Mouse (Mus musculus): ENCODE results near the gene Eps15. TPM values are rescaled to one million over a fixed set of nuclear protein-coding genes. Genes with fewer than 3 reads are reported as not detected.

Gene Eps15
- polyA plus RNA-seq, 1 experiment from 2014 or later, result 77.5 TPM

DNA sequence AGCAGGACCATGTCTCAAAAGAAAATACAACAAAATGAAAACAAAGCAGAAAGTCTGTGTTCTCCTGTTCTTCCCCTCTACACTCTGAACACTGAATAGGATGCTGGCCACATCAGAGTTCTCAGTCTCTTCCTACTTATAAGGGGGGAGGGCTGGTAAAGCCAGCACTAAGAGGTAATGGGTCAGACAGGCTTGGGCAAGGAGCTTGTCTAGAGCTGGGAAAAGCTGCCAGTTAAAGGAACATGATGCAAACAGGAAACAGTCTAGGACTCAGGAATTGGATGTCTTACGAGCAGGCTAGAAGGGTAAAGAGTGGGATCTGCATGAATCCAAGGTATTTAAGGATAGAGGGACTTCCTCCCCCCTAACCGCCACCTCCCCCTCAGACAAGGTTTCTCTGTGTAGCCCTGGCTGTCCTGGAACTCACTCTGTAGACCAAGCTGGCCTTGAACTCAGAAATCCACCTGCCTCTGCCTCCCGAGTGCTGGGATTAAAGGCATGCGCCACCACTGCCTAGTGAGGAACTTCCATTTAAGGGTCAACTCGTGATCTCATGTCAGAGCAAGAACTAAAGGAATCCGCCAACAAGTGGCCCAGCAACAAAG lies 35.0 kb upstream of the Eps15 start:
- WGBS, result 84% methylated on average over 6 of the region's 6 CpGs
- H3K9ac ChIP-seq (replicated peaks; ENCODE audit: low read length), result no peak overlapping the region
- no peak overlapping the region for H3K4me2 ChIP-seq (ENCODE audit: low read length)
- ATAC-seq (ENCODE audit: low FRiP score, low TSS enrichment) (no peak), DNase-seq (no peak)
- no peaks in the 10 kb centered on the region for H3K4me1 ChIP-seq (ENCODE audit: control insufficient read depth, insufficient read depth, low read length)
- no peak overlapping the region for H3K4me3 ChIP-seq (replicated peaks; ENCODE audit: low read depth, low read length)
- H3K27me3 ChIP-seq (ENCODE audit: control insufficient read depth, insufficient read depth, low read length), result no peaks in the 10 kb centered on the region
- H3K36me3 ChIP-seq (ENCODE audit: control insufficient read depth, insufficient read depth, low read length), result no peaks in the 10 kb centered on the region
- no peaks in the 10 kb centered on the region for H3K9me3 ChIP-seq (ENCODE audit: control insufficient read depth, low read length)
- no peak overlapping the region for H3K27ac ChIP-seq (replicated peaks; ENCODE audit: low read depth, low read length)

DNA sequence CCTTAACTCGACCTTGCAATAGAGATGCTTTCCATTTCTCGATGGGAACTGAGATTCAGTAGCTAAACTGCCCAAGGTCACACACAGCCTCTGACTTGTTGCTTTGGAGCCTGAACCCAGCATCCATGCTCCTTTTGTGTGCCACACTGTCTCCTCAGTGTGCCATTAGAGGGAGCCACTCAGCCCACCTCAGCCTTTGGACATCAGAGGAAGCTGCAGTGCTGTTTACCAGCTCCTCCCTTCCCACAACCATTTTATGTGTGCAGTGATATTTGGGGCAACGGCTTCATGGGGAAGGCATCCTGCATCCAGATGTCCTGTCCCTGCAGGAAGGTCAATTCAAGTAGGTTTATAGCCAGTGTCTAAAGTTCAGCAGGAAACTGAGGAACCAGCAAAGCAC lies 28.5 kb upstream of the Eps15 start:
- H3K4me2 ChIP-seq (ENCODE audit: low read length), result no peak overlapping the region
- H3K27ac ChIP-seq (replicated peaks; ENCODE audit: low read depth, low read length), result no peak overlapping the region
- no peaks in the 10 kb centered on the region for H3K36me3 ChIP-seq (ENCODE audit: control insufficient read depth, insufficient read depth, low read length)
- ATAC-seq (ENCODE audit: low FRiP score, low TSS enrichment), result no peak
- H3K9me3 ChIP-seq (ENCODE audit: control insufficient read depth, low read length), result no peaks in the 10 kb centered on the region
- no peak overlapping the region for H3K4me3 ChIP-seq (replicated peaks; ENCODE audit: low read depth, low read length)
- WGBS, result 51% methylated on average over 3 of the region's 3 CpGs
- peak; percentile 26 for DNase-seq
- no peak overlapping the region for H3K9ac ChIP-seq (replicated peaks; ENCODE audit: low read length)
- no peaks in the 10 kb centered on the region for H3K4me1 ChIP-seq (ENCODE audit: control insufficient read depth, insufficient read depth, low read length)
- H3K27me3 ChIP-seq (ENCODE audit: control insufficient read depth, insufficient read depth, low read length), result no peaks in the 10 kb centered on the region

DNA sequence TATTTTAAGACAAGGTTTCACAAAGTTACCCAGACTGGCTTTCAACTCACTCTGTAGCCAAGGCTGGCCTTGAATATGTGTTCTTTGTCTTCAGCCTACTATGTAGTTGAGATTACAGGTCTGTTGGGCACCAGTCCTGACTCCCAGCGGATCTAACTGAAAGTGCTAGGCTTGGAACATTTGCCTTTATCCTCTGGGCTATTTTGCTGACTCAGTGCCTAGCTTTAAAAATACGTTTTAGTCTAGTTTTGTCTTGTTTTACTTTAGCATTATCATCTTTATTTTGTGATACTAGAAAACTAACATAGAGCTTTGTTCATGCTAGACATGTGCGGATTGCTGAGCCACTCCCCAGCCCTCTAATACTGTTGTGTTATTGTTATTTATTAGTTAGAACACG lies 27.9 kb upstream of the Eps15 start:
- Histone ChIP-seq H3K4me1 (ENCODE audit: control insufficient read depth, insufficient read depth, low read length) (no peaks in the 10 kb centered on the region), H3K4me3 (replicated peaks; ENCODE audit: low read depth, low read length) (no peak overlapping the region), H3K27me3 (ENCODE audit: control insufficient read depth, insufficient read depth, low read length) (no peaks in the 10 kb centered on the region), H3K36me3 (ENCODE audit: control insufficient read depth, insufficient read depth, low read length) (no peaks in the 10 kb centered on the region), H3K9ac (replicated peaks; ENCODE audit: low read length) (no peak overlapping the region), H3K27ac (replicated peaks; ENCODE audit: low read depth, low read length) (no peak overlapping the region), H3K4me2 (ENCODE audit: low read length) (no peak overlapping the region), H3K9me3 (ENCODE audit: control insufficient read depth, low read length) (no peaks in the 10 kb centered on the region)
- ATAC-seq (ENCODE audit: low FRiP score, low TSS enrichment), result no peak
- DNase-seq, result no peak
- WGBS, result 85% methylated on average over 4 of the region's 4 CpGs

DNA sequence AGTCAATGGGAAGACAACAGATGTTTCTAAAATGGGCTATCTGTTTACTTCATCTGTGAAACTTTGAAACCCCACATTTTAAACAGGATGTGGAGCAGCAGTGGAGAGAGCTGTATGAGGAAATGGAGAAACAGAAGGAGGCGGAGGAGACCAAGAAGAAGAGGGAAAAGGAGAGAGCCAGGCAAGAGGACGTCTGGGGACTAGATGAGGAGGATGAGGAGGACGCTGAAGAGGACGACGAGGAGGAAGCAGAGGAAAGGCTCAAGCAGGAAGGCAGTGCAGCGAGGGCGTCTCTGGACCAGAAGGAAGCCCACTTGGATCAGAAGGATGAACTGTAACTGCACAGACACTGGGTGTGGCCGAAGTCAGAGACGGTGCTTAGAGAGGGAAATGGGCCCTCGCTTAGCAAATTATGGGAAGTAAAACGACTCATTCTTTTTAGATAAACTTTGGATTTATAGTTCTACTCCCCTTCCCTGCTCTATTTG lies 26.4 kb upstream of the Eps15 start:
- Histone ChIP-seq H3K4me3 (replicated peaks; ENCODE audit: low read depth, low read length) (no peak overlapping the region), H3K9me3 (ENCODE audit: control insufficient read depth, low read length) (no peaks in the 10 kb centered on the region), H3K27ac (replicated peaks; ENCODE audit: low read depth, low read length) (no peak overlapping the region), H3K4me2 (ENCODE audit: low read length) (no peak overlapping the region), H3K4me1 (ENCODE audit: control insufficient read depth, insufficient read depth, low read length) (no peaks in the 10 kb centered on the region), H3K36me3 (ENCODE audit: control insufficient read depth, insufficient read depth, low read length) (no peaks in the 10 kb centered on the region), H3K27me3 (ENCODE audit: control insufficient read depth, insufficient read depth, low read length) (no peaks in the 10 kb centered on the region), H3K9ac (replicated peaks; ENCODE audit: low read length) (no peak overlapping the region)
- no peak for DNase-seq
- no peak for ATAC-seq (ENCODE audit: low FRiP score, low TSS enrichment)
- 81% methylated on average over 11 of the region's 11 CpGs for WGBS

DNA sequence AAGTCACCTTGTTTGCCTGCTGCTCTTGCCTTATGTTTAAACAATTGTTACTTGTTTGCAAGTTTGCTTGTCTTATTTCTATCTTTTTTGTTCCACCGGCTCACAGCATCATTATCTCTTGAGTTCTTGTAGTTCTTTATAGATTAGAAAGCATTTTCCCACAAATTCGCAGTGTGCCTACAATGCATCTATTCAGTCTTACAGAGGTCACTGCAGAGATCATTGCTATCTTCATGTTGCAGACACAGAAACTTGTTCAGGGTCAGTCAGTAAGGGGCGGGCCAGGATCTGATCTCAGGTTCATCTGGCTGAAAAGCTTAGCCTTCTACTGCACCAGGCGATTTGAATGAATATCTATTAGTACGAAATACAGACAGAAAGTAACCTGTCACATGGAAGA lies 25.6 kb upstream of the Eps15 start:
- DNase-seq (no peak), ATAC-seq (ENCODE audit: low FRiP score, low TSS enrichment) (no peak)
- Histone ChIP-seq H3K36me3 (ENCODE audit: control insufficient read depth, insufficient read depth, low read length) (no peaks in the 10 kb centered on the region), H3K27me3 (ENCODE audit: control insufficient read depth, insufficient read depth, low read length) (no peaks in the 10 kb centered on the region), H3K4me2 (ENCODE audit: low read length) (no peak overlapping the region), H3K4me1 (ENCODE audit: control insufficient read depth, insufficient read depth, low read length) (no peaks in the 10 kb centered on the region), H3K27ac (replicated peaks; ENCODE audit: low read depth, low read length) (no peak overlapping the region), H3K9me3 (ENCODE audit: control insufficient read depth, low read length) (no peaks in the 10 kb centered on the region), H3K4me3 (replicated peaks; ENCODE audit: low read depth, low read length) (no peak overlapping the region), H3K9ac (replicated peaks; ENCODE audit: low read length) (no peak overlapping the region)
- WGBS, result 91% methylated on average over 5 of the region's 5 CpGs

DNA sequence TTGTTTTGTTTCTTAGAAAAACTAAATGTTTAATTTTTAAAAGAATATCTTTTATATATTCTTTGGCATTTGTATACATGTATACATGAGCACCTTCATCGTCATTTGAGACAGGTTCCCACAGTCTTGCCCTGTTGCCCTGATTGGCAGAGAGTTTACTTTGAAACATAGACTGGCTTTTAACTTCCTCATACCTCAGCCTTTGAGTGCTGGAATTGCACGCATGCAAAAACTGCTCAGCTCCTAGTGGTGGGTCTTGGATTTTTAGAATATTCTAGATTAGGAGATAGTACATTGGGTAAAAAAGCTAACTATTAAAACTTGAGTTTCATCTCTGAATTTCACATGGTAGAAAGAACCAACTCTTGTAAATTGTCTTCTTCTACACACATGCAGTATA lies 24.7 kb upstream of the Eps15 start:
- no peak overlapping the region for H3K4me3 ChIP-seq (replicated peaks; ENCODE audit: low read depth, low read length)
- ATAC-seq (ENCODE audit: low FRiP score, low TSS enrichment), result no peak
- DNase-seq, result no peak
- H3K9me3 ChIP-seq (ENCODE audit: control insufficient read depth, low read length), result no peaks in the 10 kb centered on the region
- no peak overlapping the region for H3K9ac ChIP-seq (replicated peaks; ENCODE audit: low read length)
- no peak overlapping the region for H3K4me2 ChIP-seq (ENCODE audit: low read length)
- H3K27me3 ChIP-seq (ENCODE audit: control insufficient read depth, insufficient read depth, low read length), result no peaks in the 10 kb centered on the region
- no peak overlapping the region for H3K27ac ChIP-seq (replicated peaks; ENCODE audit: low read depth, low read length)
- no peaks in the 10 kb centered on the region for H3K4me1 ChIP-seq (ENCODE audit: control insufficient read depth, insufficient read depth, low read length)
- no peaks in the 10 kb centered on the region for H3K36me3 ChIP-seq (ENCODE audit: control insufficient read depth, insufficient read depth, low read length)
- WGBS, result 90% methylated on average over 2 of the region's 2 CpGs

DNA sequence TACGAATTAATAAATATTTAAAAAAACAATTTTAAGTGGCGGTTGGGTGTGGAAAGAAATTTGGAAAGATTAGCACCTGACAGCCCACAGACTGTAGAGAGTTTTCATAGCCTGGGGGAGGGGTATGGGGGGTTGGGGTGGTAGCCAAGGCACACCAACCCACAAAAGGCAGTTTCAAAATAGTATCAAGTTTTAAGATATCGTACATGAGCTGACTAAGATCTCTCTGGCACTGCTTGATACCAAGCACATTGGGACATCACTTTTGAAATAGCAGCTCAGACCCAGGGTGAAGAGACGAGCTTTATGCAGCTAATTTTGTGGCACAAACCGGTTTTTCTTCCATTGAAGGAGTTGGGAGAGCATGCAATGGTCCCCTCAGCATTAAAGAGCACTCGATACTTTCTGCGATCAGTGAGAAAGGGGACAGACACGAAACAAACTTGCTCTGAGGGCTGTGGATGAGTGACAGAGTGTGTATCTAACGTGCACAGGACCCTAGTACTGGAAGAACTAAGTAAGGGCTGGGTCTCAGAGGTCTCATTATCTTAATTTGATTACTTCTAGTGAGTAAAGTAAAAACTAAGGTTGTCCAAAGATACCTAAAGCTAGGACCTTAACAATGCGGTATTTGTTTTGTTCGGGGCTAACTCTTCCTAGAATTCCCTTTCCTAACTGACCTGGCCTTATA lies 24.2 kb upstream of the Eps15 start:
- H3K36me3 ChIP-seq (ENCODE audit: control insufficient read depth, insufficient read depth, low read length), result no peaks in the 10 kb centered on the region
- H3K9ac ChIP-seq (replicated peaks; ENCODE audit: low read length), result no peak overlapping the region
- H3K4me3 ChIP-seq (replicated peaks; ENCODE audit: low read depth, low read length), result no peak overlapping the region
- no peaks in the 10 kb centered on the region for H3K9me3 ChIP-seq (ENCODE audit: control insufficient read depth, low read length)
- DNase-seq (no peak), ATAC-seq (ENCODE audit: low FRiP score, low TSS enrichment) (no peak)
- no peak overlapping the region for H3K27ac ChIP-seq (replicated peaks; ENCODE audit: low read depth, low read length)
- H3K27me3 ChIP-seq (ENCODE audit: control insufficient read depth, insufficient read depth, low read length), result no peaks in the 10 kb centered on the region
- 86% methylated on average over 11 of the region's 11 CpGs for WGBS
- no peak overlapping the region for H3K4me2 ChIP-seq (ENCODE audit: low read length)
- H3K4me1 ChIP-seq (ENCODE audit: control insufficient read depth, insufficient read depth, low read length), result no peaks in the 10 kb centered on the region

DNA sequence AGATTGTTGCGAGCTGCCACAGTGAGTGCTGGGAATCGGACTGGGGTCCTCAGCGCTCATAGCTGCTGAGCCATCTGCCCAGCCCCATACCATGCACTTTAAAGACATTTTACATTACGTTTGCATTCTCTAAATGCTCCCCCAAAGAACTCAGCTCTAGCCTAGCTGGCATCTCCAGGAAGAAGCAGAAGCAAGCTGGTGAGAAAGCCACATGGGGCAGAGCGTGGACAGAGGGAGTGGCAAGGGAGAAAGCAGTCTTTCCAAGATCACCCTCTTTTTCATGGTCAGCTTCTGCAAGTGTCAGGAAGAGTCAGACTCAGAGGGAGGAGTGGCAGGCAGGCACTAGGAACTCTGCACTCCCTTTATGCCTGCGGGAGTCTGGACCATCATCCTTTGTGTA lies 23.3 kb upstream of the Eps15 start:
- Histone ChIP-seq H3K9ac (replicated peaks; ENCODE audit: low read length) (no peak overlapping the region), H3K4me2 (ENCODE audit: low read length) (no peak overlapping the region), H3K27ac (replicated peaks; ENCODE audit: low read depth, low read length) (no peak overlapping the region), H3K4me3 (replicated peaks; ENCODE audit: low read depth, low read length) (no peak overlapping the region), H3K27me3 (ENCODE audit: control insufficient read depth, insufficient read depth, low read length) (no peaks in the 10 kb centered on the region), H3K9me3 (ENCODE audit: control insufficient read depth, low read length) (no peaks in the 10 kb centered on the region), H3K4me1 (ENCODE audit: control insufficient read depth, insufficient read depth, low read length) (no peaks in the 10 kb centered on the region), H3K36me3 (ENCODE audit: control insufficient read depth, insufficient read depth, low read length) (no peaks in the 10 kb centered on the region)
- DNase-seq, result no peak
- 83% methylated on average over 6 of the region's 6 CpGs for WGBS
- ATAC-seq (ENCODE audit: low FRiP score, low TSS enrichment), result no peak

DNA sequence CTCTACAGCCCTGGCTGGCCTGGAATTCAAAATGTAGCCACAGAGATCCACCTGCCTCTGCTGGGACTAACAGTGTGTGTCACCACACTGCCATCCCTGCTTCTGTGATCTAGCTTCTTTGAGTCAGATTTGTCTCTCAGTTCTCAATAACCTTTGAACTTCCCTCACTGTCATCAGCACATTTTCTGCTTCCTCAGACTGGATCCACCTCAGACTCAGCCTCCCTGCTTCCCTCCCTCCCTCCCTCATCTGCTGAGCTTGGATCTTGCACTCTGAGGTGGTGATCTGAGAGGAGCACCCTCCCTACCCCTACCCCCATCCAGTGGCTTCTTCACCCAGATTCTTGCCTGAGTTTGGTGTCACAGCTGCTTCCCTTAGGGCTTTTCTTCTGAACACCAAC lies 22.4 kb upstream of the Eps15 start:
- Histone ChIP-seq H3K4me3 (replicated peaks; ENCODE audit: low read depth, low read length) (no peak overlapping the region), H3K9ac (replicated peaks; ENCODE audit: low read length) (no peak overlapping the region), H3K27ac (replicated peaks; ENCODE audit: low read depth, low read length) (no peak overlapping the region), H3K27me3 (ENCODE audit: control insufficient read depth, insufficient read depth, low read length) (no peaks in the 10 kb centered on the region), H3K4me1 (ENCODE audit: control insufficient read depth, insufficient read depth, low read length) (no peaks in the 10 kb centered on the region), H3K4me2 (ENCODE audit: low read length) (no peak overlapping the region), H3K9me3 (ENCODE audit: control insufficient read depth, low read length) (no peaks in the 10 kb centered on the region), H3K36me3 (ENCODE audit: control insufficient read depth, insufficient read depth, low read length) (no peaks in the 10 kb centered on the region)
- ATAC-seq (ENCODE audit: low FRiP score, low TSS enrichment) (no peak), DNase-seq (no peak)

All from midbrain, embryonic 14.5 days (tissue).